Mouse (Mus musculus) cerebellum, adult 2 months (tissue): ENCODE results near the gene Frmd7. TPM values are rescaled to one million over a fixed set of nuclear protein-coding genes. Genes with fewer than 3 reads are reported as not detected.

Source experiments
- DNase-seq, 2 experiments: peaks; one replicate each; pipeline ENCODE4 v3.0.0; 2021
- H3K27ac ChIP-seq: fragments of 200-500 bp; 2 replicates; pipeline ENCODE4 v1.5.1; 2012; ENCODE audit warnings: low read length, control low read depth, inconsistent platforms; ENCODE audit not compliant: insufficient read depth
- H3K27me3 ChIP-seq: fragments of 200-500 bp; 2 replicates; pipeline ENCODE4 v1.6.1; 2012; ENCODE audit warnings: inconsistent platforms, mild to moderate bottlenecking, low read length, moderate library complexity; ENCODE audit not compliant: control insufficient read depth, insufficient read depth
- H3K4me1 ChIP-seq: fragments of 200-500 bp; 2 replicates; pipeline ENCODE4 v1.6.1; 2011; ENCODE audit warnings: low read length; ENCODE audit not compliant: control insufficient read depth, insufficient read depth
- H3K4me3 ChIP-seq: fragments of 200-500 bp; replicated peaks from 2 replicates; pipeline ENCODE3; 2011; ENCODE audit warnings: mild to moderate bottlenecking, low read depth, low read length, control low read depth; ENCODE audit not compliant: insufficient read depth
- CTCF ChIP-seq: fragments of 200-500 bp; IDR thresholded peaks from 2 replicates; pipeline ENCODE4 v1.5.1; 2011; ENCODE audit warnings: low read depth, mild to moderate bottlenecking, control low read depth, low read length, moderate library complexity, borderline replicate concordance; ENCODE audit not compliant: insufficient read depth
- POLR2A ChIP-seq: fragments of 200-500 bp; IDR thresholded peaks from 2 replicates; pipeline ENCODE4 v1.6.1; 2011; ENCODE audit warnings: low read length, control low read depth, borderline replicate concordance; ENCODE audit not compliant: insufficient read depth
- WGBS: fragments of 180-500 bp; shearing (Covaris S2); methylation state at CpG from one replicate; pipeline ENCODE4 v1.1.7; 2018; 5-methylcytosine and 5-hydroxymethylcytosine counted together
- polyA plus RNA-seq: library from polyadenylated mRNA; depleted of rRNA; stranded (reverse); fragments of >200 nt; gene quantifications from 2 replicates; pipeline ENCODE4 v1.2.3, GENCODE M21; 2012; rRNA removed

Frmd7 gene
- polyA plus RNA-seq, 1 experiment, result 0.38 TPM

GRCm38 (mm10) chrX:50917389-50917788 lies 25.1 kb downstream of the Frmd7 start:
- H3K27ac ChIP-seq, result no peak overlapping the region
- TF ChIP-seq POLR2A (no peak), CTCF (no peak)
- no peak for DNase-seq
- no peaks in the 10 kb centered on the region for H3K4me1 ChIP-seq
- no peak overlapping the region for H3K4me3 ChIP-seq
- H3K27me3 ChIP-seq, result no peaks in the 10 kb centered on the region
- WGBS, result 59% methylated on average over 3 of the region's 3 CpGs

GRCm38 (mm10) chrX:50909915-50910314 lies 32.6 kb downstream of the Frmd7 start:
- DNase-seq, result no peak
- Histone ChIP-seq H3K4me1 (no peaks in the 10 kb centered on the region), H3K27ac (no peak overlapping the region), H3K4me3 (no peak overlapping the region), H3K27me3 (no peaks in the 10 kb centered on the region)
- 29% methylated on average over 5 of the region's 5 CpGs for WGBS
- TF ChIP-seq CTCF, result no peak
- TF ChIP-seq POLR2A, result no peak

GRCm38 (mm10) chrX:50903497-50903896 lies 39.0 kb downstream of the Frmd7 start:
- no peak for TF ChIP-seq POLR2A
- no peak for TF ChIP-seq CTCF
- no peaks in the 10 kb centered on the region for H3K27me3 ChIP-seq
- 81% methylated on average over 3 of the region's 3 CpGs for WGBS
- no peak for DNase-seq
- H3K4me3 ChIP-seq, result no peak overlapping the region
- H3K27ac ChIP-seq, result no peak overlapping the region
- no peaks in the 10 kb centered on the region for H3K4me1 ChIP-seq

- Histone ChIP-seq H3K4me1 (no peaks in the 10 kb centered on the region), H3K4me3 (no peak overlapping the region), H3K27me3 (no peaks in the 10 kb centered on the region), H3K27ac (no peak overlapping the region)
- no peak for TF ChIP-seq CTCF
- TF ChIP-seq POLR2A, result no peak
- 72% methylated on average over 2 of the region's 2 CpGs for WGBS
- no peak for DNase-seq
Measured at GRCm38 (mm10) chrX:50887999-50888398, 54.5 kb downstream of the Frmd7 start.

GRCm38 (mm10) chrX:50874246-50875002 lies 68.1 kb downstream of the Frmd7 start:
- 87% methylated on average over 6 of the region's 6 CpGs for WGBS
- Histone ChIP-seq H3K27ac (no peak overlapping the region), H3K27me3 (no peaks in the 10 kb centered on the region), H3K4me3 (no peak overlapping the region), H3K4me1 (no peaks in the 10 kb centered on the region)
- no peak for TF ChIP-seq POLR2A
- no peak for DNase-seq

GRCm38 (mm10) chrX:50864734-50865133 lies 77.8 kb downstream of the Frmd7 start:
- Histone ChIP-seq H3K4me1 (no peaks in the 10 kb centered on the region), H3K27ac (no peak overlapping the region), H3K27me3 (no peaks in the 10 kb centered on the region), H3K4me3 (no peak overlapping the region)
- 81% methylated on average over 5 of the region's 5 CpGs for whole genome bisulfite sequencing
- DNase-seq, result no peak
- TF ChIP-seq CTCF (no peak), POLR2A (no peak)

GRCm38 (mm10) chrX:50863771-50864170 lies 78.7 kb downstream of the Frmd7 start:
- H3K27me3 ChIP-seq, result no peaks in the 10 kb centered on the region
- H3K4me1 ChIP-seq, result no peaks in the 10 kb centered on the region
- 87% methylated on average over 2 of the region's 2 CpGs for WGBS
- DNase-seq, result no peak
- TF ChIP-seq CTCF, result no peak
- TF ChIP-seq POLR2A, result no peak
- H3K27ac ChIP-seq, result no peak overlapping the region
- no peak overlapping the region for H3K4me3 ChIP-seq

GRCm38 (mm10) chrX:50850428-50851184 lies 91.9 kb downstream of the Frmd7 start:
- no peak for DNase-seq
- Histone ChIP-seq H3K27me3 (no peaks in the 10 kb centered on the region), H3K27ac (no peak overlapping the region), H3K4me3 (no peak overlapping the region), H3K4me1 (no peaks in the 10 kb centered on the region)
- WGBS, result 85% methylated on average over 6 of the region's 6 CpGs
- TF ChIP-seq POLR2A (no peak), CTCF (no peak)

Other genes with a start within 250 kb of the Frmd7 start
- gene Stk26, start 101.7 kb downstream of the Frmd7 start, polyA plus RNA-seq, result 0.67 and 0.92 TPM in 2 replicates
- 12.6 TPM in 2 replicates for gene Rap2c, start 75.3 kb upstream of the Frmd7 start, polyA plus RNA-seq